Mouse (Mus musculus): ENCODE measurements around the gene Spam1.

Spam1 gene

DNA sequence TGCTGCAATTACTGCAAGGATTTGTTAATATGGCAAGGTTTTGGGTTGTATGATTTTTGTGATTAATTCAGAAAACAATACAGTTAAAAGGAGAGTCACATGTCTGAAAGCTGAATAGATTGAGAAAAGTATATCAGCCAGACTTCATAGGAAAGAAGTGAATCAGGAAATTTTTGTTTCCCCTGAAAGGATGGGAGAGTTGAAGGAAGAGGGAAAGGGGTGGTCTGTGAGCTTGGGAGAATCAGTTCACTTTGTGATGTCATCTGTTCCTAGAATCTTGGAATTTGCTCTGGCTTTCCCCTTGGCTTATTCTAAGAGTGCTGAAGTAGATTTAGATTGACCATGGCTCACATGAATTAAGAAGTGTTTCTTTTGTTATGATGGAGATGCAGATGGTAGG, at the start of gene Spam1:
Spam1 (plus strand) TSS at position 301 of the 400 bp plus-strand sequence.
- no peak for DNase-seq

DNA sequence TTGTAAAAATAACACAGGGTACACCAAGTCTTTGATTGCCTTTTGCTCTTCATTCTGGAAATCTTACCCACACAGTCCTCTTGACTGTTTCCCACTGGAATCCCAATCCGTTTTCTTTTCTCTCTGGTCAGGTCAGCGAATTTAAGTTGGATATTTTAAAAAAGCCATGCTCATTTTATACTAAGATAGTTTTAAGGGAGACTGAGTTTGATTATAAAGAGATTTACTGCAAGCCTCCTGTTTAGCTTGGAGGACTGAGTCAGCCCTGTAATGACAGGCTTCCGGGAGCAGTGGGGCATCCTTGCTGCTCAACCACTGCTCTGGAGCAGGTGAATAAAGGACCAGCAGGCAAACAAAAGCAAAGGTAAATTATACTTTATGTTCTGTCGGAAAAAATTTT, 43.0 kb upstream of the Spam1 start, which contains the start of gene Hyal4:
Hyal4 (plus strand) TSS at position 301 of the 400 bp plus-strand sequence.
- DNase-seq: no peak

DNA sequence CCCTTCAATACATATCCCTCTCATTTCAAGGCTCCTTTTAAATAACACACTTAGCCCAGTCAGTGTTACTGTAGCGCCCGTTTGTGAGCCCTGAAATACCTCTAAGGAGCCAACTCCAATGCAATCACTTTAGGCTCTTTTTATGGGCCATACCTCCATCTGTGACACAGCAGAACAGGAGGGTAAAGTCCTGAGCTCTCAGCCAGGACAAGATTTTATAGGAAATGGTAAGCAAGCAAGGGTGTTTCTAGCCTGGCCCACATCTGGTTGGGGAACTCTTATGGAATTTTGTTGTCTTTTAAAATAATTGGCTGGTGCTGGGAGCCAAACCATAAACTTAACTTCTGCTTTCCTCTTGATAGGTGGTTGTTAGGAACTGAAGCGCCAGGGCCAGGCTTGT, 31.7 kb upstream of the Spam1 start:
- DNase-seq: no peak

DNA sequence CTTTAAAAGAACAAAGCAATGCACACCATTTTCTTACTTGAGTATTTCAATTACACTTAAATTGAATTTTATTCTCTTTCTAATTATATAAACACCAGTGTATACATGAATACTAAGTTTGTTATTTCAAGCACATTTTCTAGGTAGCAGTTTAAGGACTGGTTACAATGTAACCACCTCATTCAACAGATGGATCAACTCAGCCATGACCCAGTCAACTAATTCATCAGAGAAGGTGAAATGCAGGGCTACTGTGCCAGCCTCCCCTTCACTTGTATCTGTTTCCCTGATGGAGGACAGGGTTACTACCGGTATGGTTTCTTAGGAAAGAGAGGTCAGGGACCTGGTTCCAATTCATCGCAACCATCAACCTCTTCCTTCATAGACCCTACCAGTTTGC, 24.7 kb upstream of the Spam1 start:
- DNase-seq: no peak

DNA sequence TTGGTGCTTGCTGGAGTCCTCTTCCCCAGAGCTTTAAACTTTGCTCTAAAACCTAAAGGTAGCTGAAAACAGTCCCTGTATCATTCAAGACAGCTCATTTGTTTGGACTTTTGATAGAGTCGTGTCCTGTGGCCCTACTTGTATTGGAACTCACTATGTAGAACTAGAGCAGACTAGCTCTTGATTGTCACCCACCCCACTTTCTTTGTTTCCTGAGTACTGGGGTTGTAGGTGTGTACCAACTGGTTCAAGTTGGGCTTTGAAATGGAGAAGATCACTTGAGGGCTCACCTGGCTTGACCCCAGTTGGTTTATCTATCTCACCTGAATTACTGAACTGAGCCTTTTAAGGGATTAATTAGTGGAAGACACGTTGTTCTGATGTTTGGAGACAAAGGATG, 11.8 kb upstream of the Spam1 start:
- no peak for DNase-seq

DNA sequence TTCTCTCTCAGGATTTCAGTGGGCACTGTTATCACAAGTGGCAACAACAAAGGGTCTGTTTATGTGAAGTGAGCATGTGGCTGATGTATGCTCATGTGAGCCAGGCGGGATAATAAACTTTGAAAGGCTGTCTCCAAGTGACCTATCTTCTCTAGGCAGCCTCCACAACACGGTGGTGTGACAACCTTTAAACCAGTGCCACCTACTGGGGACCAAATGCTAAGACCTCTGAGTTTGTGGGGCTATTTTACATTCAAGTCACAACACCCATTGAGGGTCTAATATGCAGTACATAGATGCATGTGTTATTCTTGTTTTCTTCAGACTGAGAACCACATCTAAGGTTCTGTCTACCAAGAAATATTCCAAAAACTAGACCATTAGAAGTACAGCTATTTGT, 31.1 kb downstream of the Spam1 start:
- peak; percentile 17 to 25 for DNase-seq

All from cerebellum, postnatal 10 days (tissue).